Mouse (Mus musculus) spleen, postnatal 14 days (tissue): ENCODE results near the gene Safb2.

Experiments
- DNase-seq, 2 experiments: peaks; one replicate each; pipeline ENCODE4 v3.0.0; 2021 to 2022; ENCODE audit warnings: low spot score in 2 of 2

Gene Safb2

GRCm38 (mm10) chr17:56560131-56560530 is 24.3 kb downstream of the Safb2 start:
- DNase-seq, result no peak

- DNase-seq, result no peak
These were observed 25.0 kb downstream of the Safb2 start for GRCm38 (mm10) chr17:56559386-56559785.

GRCm38 (mm10) chr17:56558448-56558847 is 25.9 kb downstream of the Safb2 start:
- DNase-seq, result peak; percentile 39 to 56

- DNase-seq, result no peak
These were observed 30.2 kb downstream of the Safb2 start, which contains the start of gene Gm20219 for GRCm38 (mm10) chr17:56554122-56554551. Gene Gm20219, minus strand, starts transcription at chr17:56554387.

GRCm38 (mm10) chr17:56552781-56553363 is 31.5 kb downstream of the Safb2 start:
- peak; percentile 51 to 72 for DNase-seq

- peak in 1 of 2 experiments; percentile 6 for DNase-seq
These were observed 32.4 kb downstream of the Safb2 start for GRCm38 (mm10) chr17:56551841-56552581.

GRCm38 (mm10) chr17:56550784-56551475 is 33.5 kb downstream of the Safb2 start:
- DNase-seq, result no peak

- no peak for DNase-seq
These were observed 35.7 kb downstream of the Safb2 start for GRCm38 (mm10) chr17:56548605-56549105.

GRCm38 (mm10) chr17:56547846-56548604 is 36.4 kb downstream of the Safb2 start:
- DNase-seq, result no peak

- no peak for DNase-seq
These were observed 37.1 kb downstream of the Safb2 start for GRCm38 (mm10) chr17:56547116-56547845.

- no peak for DNase-seq
These were observed 37.8 kb downstream of the Safb2 start for GRCm38 (mm10) chr17:56546576-56546975.

- no peak for DNase-seq
These were observed 38.4 kb downstream of the Safb2 start for GRCm38 (mm10) chr17:56545945-56546344.

GRCm38 (mm10) chr17:56544699-56545387 is 39.5 kb downstream of the Safb2 start:
- no peak for DNase-seq

- DNase-seq, result no peak
These were observed 40.6 kb downstream of the Safb2 start for GRCm38 (mm10) chr17:56543684-56544224.

GRCm38 (mm10) chr17:56542736-56543135 is 41.6 kb downstream of the Safb2 start:
- DNase-seq, result no peak

GRCm38 (mm10) chr17:56540562-56540975 is 43.8 kb downstream of the Safb2 start:
- DNase-seq, result no peak

GRCm38 (mm10) chr17:56537912-56538311 is 46.5 kb downstream of the Safb2 start:
- no peak for DNase-seq

- DNase-seq, result no peak
These were observed 47.5 kb downstream of the Safb2 start for GRCm38 (mm10) chr17:56536874-56537273.

- no peak for DNase-seq
These were observed 48.2 kb downstream of the Safb2 start for GRCm38 (mm10) chr17:56536192-56536591.

- DNase-seq, result no peak
These were observed 59.4 kb downstream of the Safb2 start for GRCm38 (mm10) chr17:56524943-56525342.
